Mouse (Mus musculus): ENCODE results near the gene Bcar1.

The Bcar1 gene

GRCm38 (mm10) chr8:111769764-111770428, 26.3 kb upstream of the Bcar1 start:
- peak; percentile 14 to 25 for DNase-seq (ENCODE audit: low spot score in 2 of 2)

- no peak for DNase-seq (ENCODE audit: low spot score in 2 of 2)
These were observed 25.7 kb upstream of the Bcar1 start for GRCm38 (mm10) chr8:111769296-111769695.

- DNase-seq (ENCODE audit: low spot score in 2 of 2) = no peak
These were observed 25.0 kb upstream of the Bcar1 start for GRCm38 (mm10) chr8:111768651-111769050.

GRCm38 (mm10) chr8:111765616-111766015, 22.0 kb upstream of the Bcar1 start:
- no peak for DNase-seq (ENCODE audit: low spot score in 2 of 2)

GRCm38 (mm10) chr8:111765096-111765495, 21.5 kb upstream of the Bcar1 start:
- DNase-seq (ENCODE audit: low spot score in 2 of 2) = no peak

- DNase-seq (ENCODE audit: low spot score in 2 of 2) = no peak
These were observed 17.1 kb upstream of the Bcar1 start for GRCm38 (mm10) chr8:111760708-111761107.

GRCm38 (mm10) chr8:111758817-111759216, 15.2 kb upstream of the Bcar1 start:
- DNase-seq (ENCODE audit: low spot score in 2 of 2) = no peak

GRCm38 (mm10) chr8:111757599-111757998, 14.0 kb upstream of the Bcar1 start:
- DNase-seq (ENCODE audit: low spot score in 2 of 2) = no peak

GRCm38 (mm10) chr8:111754736-111755135, 11.1 kb upstream of the Bcar1 start:
- DNase-seq (ENCODE audit: low spot score in 2 of 2) = no peak

GRCm38 (mm10) chr8:111754088-111754487, 10.5 kb upstream of the Bcar1 start:
- DNase-seq (ENCODE audit: low spot score in 2 of 2) = no peak

- no peak for DNase-seq (ENCODE audit: low spot score in 2 of 2)
These were observed 5.2 kb upstream of the Bcar1 start for GRCm38 (mm10) chr8:111748766-111749165.

- no peak for DNase-seq (ENCODE audit: low spot score in 2 of 2)
These were observed 4.4 kb upstream of the Bcar1 start for GRCm38 (mm10) chr8:111747866-111748649.

- no peak for DNase-seq (ENCODE audit: low spot score in 2 of 2)
These were observed 3.2 kb upstream of the Bcar1 start for GRCm38 (mm10) chr8:111746582-111747465.

- DNase-seq (ENCODE audit: low spot score in 2 of 2) = peak in 1 of 2 experiments; percentile 65
These were observed 2.2 kb upstream of the Bcar1 start for GRCm38 (mm10) chr8:111745591-111746418.

GRCm38 (mm10) chr8:111745086-111745485, 1.5 kb upstream of the Bcar1 start:
- no peak for DNase-seq (ENCODE audit: low spot score in 2 of 2)

- DNase-seq (ENCODE audit: low spot score in 2 of 2) = no peak
These were observed 363 bp downstream of the Bcar1 start for GRCm38 (mm10) chr8:111743101-111743791.

GRCm38 (mm10) chr8:111742261-111743037, 1.2 kb downstream of the Bcar1 start:
- no peak for DNase-seq (ENCODE audit: low spot score in 2 of 2)

- no peak for DNase-seq (ENCODE audit: low spot score in 2 of 2)
These were observed 2.1 kb downstream of the Bcar1 start for GRCm38 (mm10) chr8:111741556-111741955.

- no peak for DNase-seq (ENCODE audit: low spot score in 2 of 2)
These were observed 2.6 kb downstream of the Bcar1 start for GRCm38 (mm10) chr8:111740994-111741393.

GRCm38 (mm10) chr8:111740301-111740711, 3.3 kb downstream of the Bcar1 start:
- DNase-seq (ENCODE audit: low spot score in 2 of 2) = no peak

Data from left cerebral cortex, adult 9 months (tissue).